Mouse (Mus musculus) lung, embryonic 14.5 days (tissue): ENCODE results near the gene Ulk4. TPM values are rescaled to one million over a fixed set of nuclear protein-coding genes. Genes with fewer than 3 reads are reported as not detected.

ENCODE experiments used
- ATAC-seq: fragments of 200-750 bp; cut with Nextera tagmentation; 2 replicates; pipeline ENCODE4 v1.8.0; 2017; ENCODE audit warnings: mild to moderate bottlenecking, moderate TSS enrichment, moderate library complexity; ENCODE audit not compliant: insufficient read depth
- DNase-seq: peaks from one replicate; pipeline ENCODE4 v3.0.0-alpha.2; 2015
- H3K27ac ChIP-seq: fragments of 300-500 bp; sonication (generic); 2 replicates; pipeline ENCODE4 v1.5.1; 2014; ENCODE audit warnings: low read depth, mild to moderate bottlenecking, moderate library complexity
- H3K27me3 ChIP-seq: fragments of 300-500 bp; sonication (generic); 2 replicates; pipeline ENCODE4 v1.6.1; 2014; ENCODE audit warnings: low read length, control low read depth; ENCODE audit not compliant: insufficient read depth
- H3K36me3 ChIP-seq: fragments of 300-500 bp; sonication (generic); 2 replicates; pipeline ENCODE4 v1.6.1; 2014; ENCODE audit warnings: control low read depth; ENCODE audit not compliant: insufficient read depth
- H3K4me1 ChIP-seq: fragments of 300-500 bp; sonication (generic); 2 replicates; pipeline ENCODE4 v1.6.1; 2014; ENCODE audit warnings: antibody characterized with exemption, control low read depth; ENCODE audit not compliant: insufficient read depth
- H3K4me2 ChIP-seq: fragments of 300-500 bp; sonication (generic); 2 replicates; pipeline ENCODE4 v1.6.1; 2014; ENCODE audit warnings: mild to moderate bottlenecking
- H3K4me3 ChIP-seq: fragments of 300-500 bp; sonication (generic); 2 replicates; pipeline ENCODE4 v1.5.1; 2014; ENCODE audit warnings: low read depth, low read length
- H3K9ac ChIP-seq: fragments of 300-500 bp; sonication (generic); 2 replicates; pipeline ENCODE4 v1.6.1; 2014
- H3K9me3 ChIP-seq: fragments of 300-500 bp; sonication (generic); 2 replicates; pipeline ENCODE4 v1.6.1; 2016; ENCODE audit warnings: low read depth, low read length, control low read depth
- CTCF ChIP-seq: IDR thresholded peaks from 2 replicates; pipeline ENCODE4 v1.5.1; 2016; ENCODE audit warnings: antibody characterized with exemption, low read depth
- WGBS: fragments of 180-500 bp; shearing (Covaris S2); extraction: QIAGEN DNeasy Blood & Tissue Kit; methylation state at CpG from one replicate; pipeline ENCODE4 v1.1.7; 2014; 5-methylcytosine and 5-hydroxymethylcytosine counted together
- polyA plus RNA-seq: library from polyadenylated mRNA; unstranded; fragments of >200 nt; fragmentation: Nextera tagmentation; extraction: Ambion mirVana; gene quantifications from 2 replicates; pipeline ENCODE4 v1.2.1, GENCODE M21; 2014

Gene Ulk4
- polyA plus RNA-seq, 1 experiment from 2014 or later, result 125 TPM

DNA sequence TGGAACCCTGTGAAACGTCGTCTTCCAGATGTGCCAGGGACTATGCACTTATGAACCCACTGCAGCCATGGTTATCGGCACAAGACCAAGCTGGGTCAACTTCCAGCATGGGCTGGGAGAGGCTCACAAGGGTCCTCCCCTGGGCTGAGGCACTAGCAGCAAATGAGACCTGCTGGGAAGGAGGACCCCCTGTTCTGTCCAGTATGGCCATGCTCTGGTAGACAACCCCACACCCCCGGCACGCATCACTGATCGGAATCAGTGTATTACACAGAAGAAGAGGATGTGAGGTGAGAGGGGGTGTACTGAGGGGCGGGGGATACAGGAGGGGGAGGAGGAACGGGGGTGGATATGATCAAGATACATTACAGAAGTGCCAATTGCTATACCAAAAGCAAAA is 148.1 kb downstream of the Ulk4 start:
- no peak for DNase-seq
- no peaks in the 10 kb centered on the region for H3K27me3 ChIP-seq
- H3K4me2 ChIP-seq, result no peak overlapping the region
- TF ChIP-seq CTCF, result no peak
- WGBS, result 89% methylated on average over 8 of the region's 8 CpGs
- no peak overlapping the region for H3K27ac ChIP-seq
- no peak for ATAC-seq
- H3K9me3 ChIP-seq, result no peaks in the 10 kb centered on the region
- no peak overlapping the region for H3K4me3 ChIP-seq
- no peak overlapping the region for H3K9ac ChIP-seq
- H3K4me1 ChIP-seq, result no peaks in the 10 kb centered on the region
- H3K36me3 ChIP-seq, result no peaks in the 10 kb centered on the region

DNA sequence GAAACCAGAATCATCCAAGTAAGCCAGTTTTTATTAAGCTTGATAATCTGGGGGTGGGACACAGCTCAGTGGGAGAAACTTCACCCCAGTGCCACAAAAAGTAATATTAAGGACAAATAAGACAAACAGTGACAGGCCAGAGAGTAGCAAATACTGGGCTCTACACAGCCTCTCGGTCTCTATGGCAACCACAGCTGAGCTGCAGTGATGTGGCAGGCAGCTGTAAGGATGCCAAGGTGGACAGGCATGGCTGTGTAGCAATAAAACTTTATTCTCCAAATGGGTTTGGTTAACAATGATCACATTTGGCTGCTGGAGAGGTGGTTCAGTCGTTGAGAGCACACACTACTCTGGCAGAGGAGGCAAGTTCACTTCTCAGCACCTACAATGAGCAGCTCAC is 150.0 kb downstream of the Ulk4 start:
- ATAC-seq (no peak), DNase-seq (peak; percentile 18)
- H3K9ac ChIP-seq, result no peak overlapping the region
- no peak overlapping the region for H3K4me3 ChIP-seq
- H3K4me1 ChIP-seq, result no peaks in the 10 kb centered on the region
- no peak for TF ChIP-seq CTCF
- no peaks in the 10 kb centered on the region for H3K9me3 ChIP-seq
- H3K4me2 ChIP-seq, result no peak overlapping the region
- H3K27ac ChIP-seq, result no peak overlapping the region
- WGBS, result 74% methylated on average over 2 of the region's 2 CpGs
- H3K36me3 ChIP-seq, result no peaks in the 10 kb centered on the region
- H3K27me3 ChIP-seq, result no peaks in the 10 kb centered on the region

DNA sequence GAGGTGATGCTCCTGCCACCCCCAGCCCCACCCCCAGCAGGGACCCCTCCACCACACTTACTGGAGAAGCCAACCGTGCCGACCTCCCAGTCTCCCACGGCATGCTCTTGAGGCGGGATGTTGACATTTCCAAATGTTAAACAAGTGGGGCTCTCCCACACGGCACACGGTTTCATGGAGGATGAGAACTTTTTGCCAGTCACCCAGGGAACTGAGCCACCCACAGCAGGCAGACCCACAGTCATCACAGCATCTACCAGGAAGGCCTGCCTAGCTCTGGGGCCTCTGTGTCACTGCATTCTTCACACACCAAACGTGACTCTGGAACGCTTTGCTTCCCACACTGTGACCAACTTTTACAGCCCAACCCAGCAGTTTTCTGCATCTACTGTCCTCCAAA is 152.3 kb downstream of the Ulk4 start:
- no peaks in the 10 kb centered on the region for H3K4me1 ChIP-seq
- DNase-seq, result no peak
- no peaks in the 10 kb centered on the region for H3K27me3 ChIP-seq
- no peak for TF ChIP-seq CTCF
- no peak overlapping the region for H3K4me2 ChIP-seq
- no peak for ATAC-seq
- H3K9ac ChIP-seq, result no peak overlapping the region
- no peaks in the 10 kb centered on the region for H3K36me3 ChIP-seq
- 35% methylated on average over 8 of the region's 8 CpGs for WGBS
- no peak overlapping the region for H3K27ac ChIP-seq
- H3K4me3 ChIP-seq, result no peak overlapping the region
- no peaks in the 10 kb centered on the region for H3K9me3 ChIP-seq

DNA sequence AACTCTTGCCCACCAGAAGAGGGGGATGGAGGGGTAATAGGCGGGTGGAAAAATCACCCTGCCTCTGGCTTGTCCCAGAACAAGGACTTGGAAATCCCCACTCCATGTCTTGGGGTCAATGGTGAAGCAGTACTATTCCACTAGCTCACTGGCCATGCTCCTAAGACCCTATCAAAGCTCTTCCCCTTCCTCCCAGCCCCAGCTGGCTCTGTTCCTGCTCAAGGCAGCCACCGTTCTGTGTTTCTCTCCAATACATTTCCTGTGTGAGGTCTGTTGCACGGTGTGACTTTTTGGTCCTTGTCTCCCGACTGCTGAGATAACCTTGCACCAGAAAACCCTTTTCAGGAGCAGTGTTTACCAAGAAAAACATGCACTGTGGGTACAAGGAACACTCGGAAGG is 155.0 kb downstream of the Ulk4 start:
- no peak overlapping the region for H3K4me2 ChIP-seq
- H3K9me3 ChIP-seq, result no peaks in the 10 kb centered on the region
- TF ChIP-seq CTCF, result no peak
- ATAC-seq (no peak), DNase-seq (no peak)
- H3K27me3 ChIP-seq, result no peaks in the 10 kb centered on the region
- H3K9ac ChIP-seq, result no peak overlapping the region
- H3K36me3 ChIP-seq, result no peaks in the 10 kb centered on the region
- H3K27ac ChIP-seq, result no peak overlapping the region
- 36% methylated on average over 5 of the region's 5 CpGs for WGBS
- no peaks in the 10 kb centered on the region for H3K4me1 ChIP-seq
- H3K4me3 ChIP-seq, result no peak overlapping the region

DNA sequence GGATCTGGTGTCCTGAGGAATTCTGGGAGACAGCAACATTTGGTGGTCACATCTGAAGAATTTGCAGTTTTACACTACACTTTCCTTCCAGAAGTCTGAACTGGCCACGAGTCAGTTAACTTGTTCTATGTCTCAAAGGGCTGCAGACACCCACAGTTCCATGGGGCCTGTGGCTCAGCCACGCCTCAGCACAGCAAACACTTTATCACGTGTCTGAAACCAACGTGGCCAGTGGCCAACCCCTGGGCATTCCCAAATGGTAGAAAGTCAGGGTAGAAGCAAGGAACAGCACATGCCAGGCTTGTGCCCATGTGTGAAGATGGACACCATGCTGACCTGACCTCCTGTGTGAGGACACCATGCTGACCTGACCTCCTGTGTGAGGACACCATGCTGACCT is 159.1 kb downstream of the Ulk4 start:
- H3K9ac ChIP-seq, result no peak overlapping the region
- ATAC-seq (no peak), DNase-seq (no peak)
- no peak overlapping the region for H3K4me2 ChIP-seq
- H3K9me3 ChIP-seq, result no peaks in the 10 kb centered on the region
- no peaks in the 10 kb centered on the region for H3K4me1 ChIP-seq
- no peaks in the 10 kb centered on the region for H3K36me3 ChIP-seq
- no peak for TF ChIP-seq CTCF
- H3K27ac ChIP-seq, result no peak overlapping the region
- no peaks in the 10 kb centered on the region for H3K27me3 ChIP-seq
- no peak overlapping the region for H3K4me3 ChIP-seq
- WGBS, result 50% methylated on average over 4 of the region's 4 CpGs

DNA sequence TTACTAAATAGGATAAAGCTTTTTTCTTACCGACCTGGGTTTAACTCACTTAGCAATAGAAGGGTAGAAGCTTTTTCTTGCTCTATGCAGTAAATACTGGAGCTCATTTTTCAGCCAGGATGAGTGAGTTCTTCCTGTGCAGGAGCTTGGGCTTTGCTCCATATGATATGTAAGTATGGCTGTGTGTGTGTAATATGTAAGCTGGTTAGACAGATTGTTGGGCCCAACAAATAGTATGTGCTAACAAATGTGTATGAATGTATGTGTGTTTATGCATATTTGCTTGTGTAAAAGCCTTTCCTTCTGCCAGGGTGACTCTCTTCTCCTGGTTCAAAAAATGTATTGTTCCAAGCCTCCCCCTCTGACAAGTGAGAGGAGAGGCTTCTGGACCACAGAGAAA is 164.9 kb downstream of the Ulk4 start:
- Histone ChIP-seq H3K27ac (no peak overlapping the region), H3K9me3 (no peaks in the 10 kb centered on the region), H3K4me3 (no peak overlapping the region), H3K9ac (no peak overlapping the region), H3K4me2 (no peak overlapping the region), H3K4me1 (no peaks in the 10 kb centered on the region), H3K27me3 (no peaks in the 10 kb centered on the region), H3K36me3 (no peaks in the 10 kb centered on the region)
- WGBS, result 41% methylated on average over 1 of the region's 1 CpGs
- TF ChIP-seq CTCF, result no peak
- DNase-seq, result no peak
- no peak for ATAC-seq

DNA sequence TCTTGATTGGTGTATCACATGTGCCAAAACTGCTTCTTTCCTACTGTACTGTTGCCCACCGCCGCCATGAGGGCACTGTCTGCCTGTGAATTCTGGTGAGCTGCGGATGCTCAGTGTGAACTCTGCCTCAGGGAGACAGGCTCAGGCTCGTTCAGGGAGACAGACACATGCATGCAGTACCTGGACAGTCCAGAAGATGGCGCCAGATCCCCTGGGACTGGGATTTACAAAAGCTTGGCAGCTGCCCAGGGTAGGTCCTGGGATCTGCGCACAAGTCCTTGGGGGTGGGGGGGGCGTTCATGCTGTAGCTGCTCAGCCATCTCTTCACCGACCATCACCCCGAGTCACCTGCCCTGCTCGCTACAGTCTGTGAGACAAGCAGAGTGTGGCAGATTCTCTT is 168.9 kb downstream of the Ulk4 start:
- DNase-seq (peak; percentile 92), ATAC-seq (peak; percentile 58; the same call in 1 of the 2 replicates)
- Histone ChIP-seq H3K4me3 (no peak overlapping the region), H3K4me1 (no peaks in the 10 kb centered on the region), H3K36me3 (no peaks in the 10 kb centered on the region), H3K27me3 (no peaks in the 10 kb centered on the region), H3K27ac (no peak overlapping the region), H3K4me2 (no peak overlapping the region), H3K9me3 (no peaks in the 10 kb centered on the region), H3K9ac (no peak overlapping the region)
- TF ChIP-seq CTCF, result peak; percentile 99
- 20% methylated on average over 10 of the region's 10 CpGs for WGBS

DNA sequence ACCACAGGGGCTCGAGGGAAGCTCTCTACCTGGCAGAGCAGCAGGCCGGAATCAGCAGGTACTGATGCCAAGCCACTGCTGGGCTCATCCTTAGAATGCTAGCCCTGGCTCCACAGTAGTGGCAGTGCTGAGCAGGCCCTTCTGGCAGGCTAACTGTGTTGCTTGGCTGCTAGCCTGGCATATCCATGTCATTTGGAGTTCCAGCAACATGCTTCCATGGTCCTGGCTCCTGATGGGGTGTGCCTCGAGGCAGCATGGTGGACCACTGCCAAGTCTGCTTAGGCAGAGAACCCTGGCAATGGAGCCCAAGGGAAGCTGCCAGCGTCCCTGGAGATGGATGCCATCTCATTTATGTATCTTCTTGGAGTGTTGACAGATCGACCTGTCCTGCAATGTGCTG is 169.4 kb downstream of the Ulk4 start:
- no peak for TF ChIP-seq CTCF
- DNase-seq (no peak), ATAC-seq (0 out of 2 replicates have a peak, but pooled peaks have one; percentile 28)
- Histone ChIP-seq H3K36me3 (no peaks in the 10 kb centered on the region), H3K27me3 (no peaks in the 10 kb centered on the region), H3K9me3 (no peaks in the 10 kb centered on the region), H3K4me1 (no peaks in the 10 kb centered on the region), H3K4me3 (no peak overlapping the region), H3K27ac (no peak overlapping the region), H3K4me2 (no peak overlapping the region), H3K9ac (no peak overlapping the region)
- 56% methylated on average over 5 of the region's 5 CpGs for WGBS
